Mouse (Mus musculus) c-Kit-positive CD71-negative TER-119-negative erythroid progenitor cells, embryonic 14.5 days (primary cell): Measurements from ENCODE around the gene Lingo3.

Experiments used
- DNase-seq: peaks from one replicate; pipeline ENCODE4 v3.0.0-alpha.2; 2013; ENCODE audit warnings: low read depth

Gene Lingo3

DNA sequence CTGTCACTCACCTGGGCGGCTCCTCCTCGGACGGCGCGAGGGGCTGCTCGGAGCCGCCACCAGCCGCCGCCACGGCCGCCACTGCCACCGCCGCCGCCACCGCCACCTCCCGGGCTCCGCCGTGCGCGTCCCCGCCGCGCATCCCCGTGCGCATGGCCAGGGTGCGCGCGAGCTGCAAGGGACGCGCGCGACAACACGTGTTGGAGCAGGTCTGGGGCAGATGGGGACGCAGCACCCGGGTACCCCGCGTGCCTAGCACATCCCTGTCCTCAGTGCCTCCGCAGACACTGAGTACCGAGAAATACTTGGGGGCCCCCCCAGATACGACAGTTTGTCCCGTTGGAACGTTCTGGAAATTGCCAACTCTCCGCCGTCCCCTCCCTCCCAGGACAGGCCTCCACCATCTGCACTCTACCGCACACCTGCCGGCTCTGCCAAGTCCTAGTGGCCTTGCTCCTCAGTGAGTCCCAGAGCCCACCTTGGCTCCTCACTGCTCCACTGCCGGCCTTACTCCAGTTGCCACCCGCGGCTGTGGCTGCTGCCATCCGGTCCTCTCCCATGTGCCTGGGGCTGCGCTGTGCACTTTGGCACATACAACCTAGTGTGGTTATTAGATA, at the start of gene Lingo3:
Lingo3 (minus strand) TSS at position 109 of the 617 bp plus-strand sequence.
- no peak for DNase-seq

DNA sequence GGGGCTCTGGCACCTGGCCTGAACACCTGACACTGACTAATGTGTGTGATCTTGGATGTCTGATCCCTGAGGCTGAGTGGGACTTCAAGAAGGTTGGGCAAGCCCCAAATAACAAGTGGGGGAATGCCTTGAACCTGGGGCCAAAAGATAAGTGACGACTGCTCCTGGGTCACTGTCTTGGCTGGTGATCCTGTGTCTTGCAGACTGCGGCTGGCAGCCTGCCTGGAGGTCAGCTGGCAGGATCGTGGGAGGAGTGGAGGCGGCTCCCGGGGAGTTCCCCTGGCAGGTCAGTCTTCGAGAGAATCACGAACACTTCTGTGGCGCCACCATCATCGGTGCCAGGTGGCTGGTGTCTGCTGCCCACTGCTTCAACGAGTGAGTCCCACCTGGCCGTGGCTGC, 43.3 kb upstream of the Lingo3 start:
- DNase-seq: no peak

DNA sequence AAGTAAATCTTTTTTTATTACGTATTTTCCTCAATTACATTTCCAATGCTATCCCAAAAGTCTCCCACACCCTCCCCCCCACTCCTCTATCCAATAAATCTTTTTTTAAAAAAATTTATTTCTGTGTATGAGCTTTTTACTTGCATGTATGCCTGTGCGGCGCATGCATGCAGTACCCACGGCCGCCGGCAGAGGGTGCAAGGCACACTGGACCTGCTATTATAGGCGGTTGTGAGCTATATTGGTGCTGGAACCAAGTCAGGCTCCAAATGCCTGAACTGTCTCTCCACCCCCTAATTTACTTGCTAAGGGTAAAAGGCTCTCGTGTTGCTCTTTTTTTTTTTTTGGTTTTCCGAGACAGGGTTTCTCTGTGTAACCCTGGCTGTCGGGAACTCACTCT, 37.5 kb upstream of the Lingo3 start:
- peak; percentile 48 for DNase-seq

DNA sequence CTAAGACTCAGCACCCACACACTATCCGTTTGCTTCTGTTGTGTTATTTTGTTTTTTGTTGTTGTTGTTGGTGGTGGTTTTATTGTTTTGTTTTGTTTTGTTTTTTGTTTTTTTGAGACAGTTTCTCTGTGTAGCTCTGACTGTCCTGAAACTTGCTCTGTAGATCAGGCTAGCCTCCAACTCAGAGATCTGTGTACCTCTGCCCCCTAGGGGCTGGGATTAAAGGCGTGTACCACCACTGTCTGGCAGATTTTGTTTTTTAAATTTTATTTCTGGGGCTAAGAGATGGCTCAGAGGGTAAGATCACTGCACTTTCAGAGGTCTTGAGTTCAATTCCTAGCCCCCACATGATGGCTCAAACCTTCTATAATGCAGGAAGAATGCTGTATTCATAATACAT, 37.1 kb upstream of the Lingo3 start:
- no peak for DNase-seq

DNA sequence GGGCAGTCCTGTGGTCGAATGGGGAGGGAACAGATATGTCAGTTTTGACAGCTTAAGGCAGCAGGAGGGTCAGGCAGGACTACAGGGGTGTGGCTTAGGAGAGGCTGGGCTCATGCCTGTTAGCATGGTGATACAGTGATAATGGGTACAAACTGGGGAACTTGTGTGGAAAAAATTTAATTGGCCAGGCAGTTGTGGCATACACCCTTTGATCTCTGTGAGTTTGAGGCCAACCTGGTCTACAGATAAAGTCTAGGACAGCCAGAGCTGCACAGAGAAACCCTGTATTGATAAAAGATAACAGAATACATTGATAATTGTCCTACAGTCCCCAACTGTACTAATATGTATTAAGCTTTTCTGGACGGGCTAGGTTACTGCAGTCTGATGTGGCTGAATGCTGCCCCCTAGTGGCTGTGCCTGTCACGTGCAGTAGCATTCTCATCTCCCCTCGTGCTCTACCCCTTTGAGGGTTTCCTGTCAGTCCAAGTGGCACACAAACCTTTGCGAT, 36.3 kb upstream of the Lingo3 start:
- DNase-seq: peak; percentile 76

DNA sequence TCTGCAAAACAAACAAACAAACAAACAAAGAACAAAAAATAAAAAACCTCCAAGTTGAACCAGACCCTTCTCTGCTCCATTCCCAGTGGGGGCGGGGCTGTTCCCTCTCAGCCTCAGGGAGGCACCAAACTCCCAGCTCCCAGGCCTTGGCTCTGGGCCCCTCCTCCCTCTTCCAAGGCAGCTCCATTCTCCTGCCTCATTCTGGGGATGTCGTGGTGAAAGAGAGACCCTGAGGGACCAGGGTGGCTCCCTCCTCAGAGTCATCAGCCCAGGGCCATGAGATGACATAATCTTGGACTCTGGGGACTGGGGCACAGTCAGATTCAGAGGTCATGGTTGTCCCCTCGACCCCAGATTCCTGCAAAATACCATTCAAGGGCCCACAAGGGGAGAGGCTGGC, 32.8 kb upstream of the Lingo3 start:
- DNase-seq: no peak

DNA sequence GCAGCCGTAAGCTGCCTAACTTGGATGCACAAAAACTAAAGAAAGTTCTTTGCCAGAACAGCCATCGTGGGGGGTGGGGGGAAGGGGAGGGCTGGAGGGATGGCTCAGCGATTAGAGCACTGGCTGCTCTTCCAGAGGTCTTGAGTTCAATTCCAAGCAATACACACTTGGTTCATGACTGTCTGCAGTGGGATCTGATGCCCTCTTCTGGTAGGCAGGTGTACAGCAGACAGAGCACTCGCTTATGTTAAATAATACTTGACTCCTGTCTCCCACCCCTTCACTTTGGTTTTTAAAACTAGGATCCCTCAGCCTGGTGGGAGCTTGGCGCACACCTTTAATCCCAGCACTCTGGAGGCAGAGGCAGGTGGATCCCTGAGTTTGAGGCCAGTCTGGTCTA, 32.2 kb upstream of the Lingo3 start:
- no peak for DNase-seq

DNA sequence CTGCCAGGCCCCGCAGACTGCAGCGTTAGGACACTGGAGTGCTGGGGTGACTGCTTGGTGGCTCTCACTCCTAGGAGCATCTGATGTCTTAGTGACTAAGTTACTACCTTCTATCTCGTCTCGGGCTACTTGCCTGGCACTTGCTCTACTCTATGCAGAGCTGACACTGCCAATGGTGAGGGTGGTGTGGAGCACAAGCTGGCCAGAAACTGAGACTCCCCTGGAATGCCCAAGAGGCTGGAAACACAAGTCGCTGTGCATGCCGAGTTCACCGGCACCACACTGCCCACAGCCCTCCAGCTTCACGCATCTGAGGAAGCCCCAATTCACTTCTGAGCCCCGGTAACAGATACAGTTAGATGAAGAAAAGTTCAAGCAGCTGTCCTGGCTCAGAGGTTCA, 30.2 kb upstream of the Lingo3 start:
- no peak for DNase-seq

DNA sequence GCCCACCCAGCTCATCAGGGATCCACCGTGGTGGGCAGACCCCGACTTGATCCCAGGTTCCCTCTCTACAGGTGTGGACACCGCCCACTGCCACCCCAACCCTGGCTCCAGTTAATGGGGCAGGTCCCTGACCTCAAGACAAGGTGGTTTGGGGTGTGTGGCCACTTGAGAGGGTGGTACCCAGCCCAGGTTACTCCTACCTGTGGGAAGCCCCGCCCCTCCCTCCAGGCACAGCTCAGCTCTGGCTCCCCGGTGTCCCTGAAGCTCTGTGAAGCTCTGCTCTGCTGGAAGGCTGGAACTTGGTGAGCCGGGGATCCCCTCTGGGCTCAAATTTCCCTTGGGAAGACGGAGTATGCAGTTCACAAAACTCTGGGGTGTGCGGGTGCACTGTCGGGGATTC, 27.7 kb upstream of the Lingo3 start, which contains the start of gene Tmprss9:
Tmprss9 (plus strand) TSS at position 268 of the 400 bp plus-strand sequence.
- DNase-seq: no peak

DNA sequence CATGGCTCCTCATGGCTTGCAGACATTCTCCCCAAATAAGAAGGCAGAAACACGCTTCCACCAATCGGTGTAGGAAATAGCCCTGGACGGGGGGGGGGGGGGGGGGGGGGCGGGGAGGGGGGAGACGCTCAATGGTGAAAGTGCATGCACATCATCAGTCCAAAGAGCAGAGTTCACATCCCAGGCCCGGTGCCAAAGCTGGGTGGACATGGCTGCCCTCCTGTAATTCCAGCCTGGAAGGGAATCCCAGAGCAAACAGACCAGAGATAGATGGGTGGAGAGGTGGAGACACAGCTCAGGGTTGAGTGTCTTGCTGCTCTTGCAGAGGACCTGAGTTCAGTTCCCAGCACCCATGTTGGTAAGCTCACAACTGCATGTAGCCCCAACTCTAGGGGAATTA, 27.2 kb upstream of the Lingo3 start:
- DNase-seq: no peak

DNA sequence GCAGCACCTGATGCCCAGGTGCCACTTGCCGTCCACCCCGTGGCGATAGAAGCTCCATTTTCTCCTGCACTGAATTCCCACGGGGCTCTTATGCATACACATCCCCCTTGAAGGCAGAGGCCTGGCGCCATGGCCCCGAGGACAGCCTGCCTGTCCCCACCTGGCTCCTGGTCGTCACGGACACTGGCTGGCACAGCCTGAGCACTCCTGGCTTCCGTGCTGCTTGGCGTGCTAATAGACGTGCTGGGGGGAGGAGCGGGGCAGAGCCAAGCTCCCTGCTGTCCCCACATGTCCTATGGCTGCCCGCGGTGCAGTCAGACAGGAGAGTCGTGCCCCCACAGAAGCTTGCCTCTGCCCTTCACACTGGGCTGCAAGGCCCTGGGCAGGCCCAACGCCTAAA, 20.6 kb upstream of the Lingo3 start:
- DNase-seq: no peak

DNA sequence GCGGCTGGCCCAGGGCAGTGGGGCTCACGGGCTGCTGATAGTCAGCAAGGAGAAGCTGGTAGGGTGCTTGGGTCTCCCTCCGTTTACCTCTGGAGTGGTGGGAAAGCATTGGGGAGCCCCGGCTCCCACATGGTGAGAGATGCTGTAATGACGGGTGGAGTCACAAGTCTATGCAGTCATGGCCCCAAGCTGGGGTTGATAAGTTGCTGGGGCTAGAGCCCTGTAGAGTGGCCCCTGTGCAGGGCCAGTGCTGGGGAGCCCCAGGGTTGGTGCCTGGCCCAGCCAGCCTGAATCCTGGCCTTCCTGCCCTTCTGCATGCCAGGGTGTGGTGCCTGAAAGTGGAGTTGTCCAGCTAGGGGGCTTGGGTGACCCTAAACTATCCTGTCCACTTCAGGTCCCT, 18.5 kb upstream of the Lingo3 start:
- no peak for DNase-seq

DNA sequence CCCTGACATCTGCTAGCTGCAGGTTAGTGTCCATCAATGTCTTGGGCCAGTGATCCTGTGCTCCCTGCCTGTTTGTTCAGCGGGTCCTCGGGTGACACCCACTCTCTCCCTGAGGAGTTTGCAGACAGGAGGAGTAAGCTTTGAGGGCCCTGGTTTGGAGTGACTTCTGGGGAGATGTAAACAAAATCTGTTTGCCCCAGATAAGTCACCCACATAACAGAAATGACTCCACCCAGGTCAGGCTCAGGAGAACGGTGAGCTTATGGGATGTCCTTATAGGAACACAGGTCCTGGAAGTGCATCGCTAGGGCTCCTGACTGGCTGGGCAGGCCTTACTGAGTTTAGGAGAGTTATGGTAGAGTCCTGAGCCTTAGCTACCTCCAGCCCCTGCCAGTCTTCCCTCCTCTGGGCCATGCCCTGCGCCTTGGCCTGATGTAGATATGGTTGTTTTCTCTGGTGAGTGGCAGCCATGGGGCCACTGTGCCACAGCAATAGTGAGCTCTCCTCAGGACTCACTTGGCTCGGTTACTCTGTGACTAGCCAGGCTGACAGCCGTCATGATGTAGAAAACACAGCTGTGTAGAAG, 14.6 kb upstream of the Lingo3 start:
- no peak for DNase-seq

DNA sequence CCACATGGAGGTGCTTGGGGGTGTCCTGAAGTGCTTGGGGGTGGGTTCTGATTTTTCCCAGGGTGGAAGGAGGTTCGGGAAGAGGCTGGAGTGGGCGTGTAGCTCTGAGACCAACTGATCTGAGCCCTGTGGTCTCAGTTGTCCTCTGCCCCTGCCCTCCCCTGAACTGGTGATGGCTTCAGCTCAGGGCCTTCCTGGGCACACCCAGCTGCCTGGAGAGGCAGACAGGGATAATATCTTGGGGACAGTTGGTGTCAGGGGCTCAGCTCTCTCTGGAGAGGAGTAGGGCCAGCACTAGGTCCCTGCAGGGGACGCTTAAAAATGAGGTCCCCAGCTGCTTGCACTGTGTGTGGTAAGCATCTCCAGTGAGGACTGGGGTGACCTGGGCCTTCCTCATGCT, 14.0 kb upstream of the Lingo3 start:
- DNase-seq: no peak

DNA sequence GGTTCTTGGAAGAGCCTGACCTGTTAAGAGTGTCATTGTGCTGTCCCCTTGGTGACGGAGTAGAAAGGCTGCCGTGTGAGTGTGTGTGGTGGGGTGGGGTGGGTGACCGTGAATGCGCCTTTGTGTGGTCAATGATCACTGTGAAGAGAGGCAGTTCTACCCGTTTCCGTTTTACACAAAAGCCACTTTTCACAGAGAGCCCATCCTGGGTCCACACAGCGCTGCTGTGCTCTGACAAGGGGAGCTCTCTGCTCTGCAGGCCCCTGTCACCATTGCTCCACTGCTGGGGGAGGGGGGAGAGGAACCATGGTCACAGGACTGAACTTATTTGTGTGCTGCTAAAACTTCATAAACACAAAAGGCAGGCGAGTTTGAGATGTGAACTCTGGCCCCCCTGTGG, 13.5 kb upstream of the Lingo3 start:
- no peak for DNase-seq

DNA sequence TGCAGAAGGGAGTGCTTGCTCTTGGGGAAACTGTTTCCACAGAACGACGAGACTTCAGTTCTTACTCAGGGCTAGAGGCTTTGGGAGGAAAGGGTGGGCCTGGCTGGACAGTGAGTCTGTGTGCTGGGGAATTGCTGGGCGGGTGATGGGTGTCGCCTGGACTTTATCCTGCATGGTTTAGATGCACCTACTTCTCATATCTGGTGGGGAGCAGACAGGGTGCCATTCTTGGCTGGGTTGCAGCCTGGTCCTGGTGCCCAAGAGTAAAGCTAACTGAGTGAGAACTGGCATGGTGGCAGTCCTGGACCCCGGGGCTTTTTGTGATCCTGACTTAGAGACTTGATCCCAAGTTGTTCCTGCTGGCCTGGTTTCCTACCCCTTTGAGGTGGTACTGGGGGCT, 13.1 kb upstream of the Lingo3 start:
- DNase-seq: no peak

DNA sequence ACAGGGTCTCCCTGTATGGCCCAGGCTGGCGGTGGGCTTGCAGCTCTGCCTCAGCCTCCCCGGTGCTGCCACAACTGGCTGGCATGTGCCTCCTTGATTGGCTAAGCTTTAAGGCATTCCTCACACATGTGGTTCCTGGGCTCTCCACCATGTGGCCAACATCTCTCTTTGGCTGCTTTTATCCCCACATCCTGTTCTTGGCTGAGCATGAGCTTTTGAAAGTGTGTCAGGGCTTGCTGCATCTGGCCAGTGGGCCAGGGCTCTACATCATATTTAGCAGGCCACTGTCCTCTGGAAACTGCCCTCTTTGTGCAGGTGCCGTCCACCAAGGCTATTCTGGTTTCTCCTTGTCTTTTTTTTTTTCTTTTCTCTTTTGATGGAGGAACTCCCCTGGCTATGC, 12.4 kb upstream of the Lingo3 start:
- no peak for DNase-seq

DNA sequence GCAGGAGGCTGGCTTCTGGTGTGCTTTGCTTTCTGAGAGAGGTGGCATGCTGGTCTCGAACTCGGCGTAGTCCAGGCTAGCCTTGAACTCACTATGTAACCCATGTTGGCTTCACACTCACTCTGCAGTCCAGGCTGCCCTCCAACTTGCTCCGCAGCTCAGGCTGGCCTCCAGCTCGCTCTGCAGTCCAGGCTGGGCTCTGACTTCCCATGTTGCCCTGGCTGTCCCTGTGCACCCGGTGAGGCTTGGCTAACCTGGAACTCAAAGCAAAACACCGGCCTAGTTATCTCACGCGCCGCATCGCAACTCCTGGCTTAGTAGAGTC, 11.9 kb upstream of the Lingo3 start:
- no peak for DNase-seq

DNA sequence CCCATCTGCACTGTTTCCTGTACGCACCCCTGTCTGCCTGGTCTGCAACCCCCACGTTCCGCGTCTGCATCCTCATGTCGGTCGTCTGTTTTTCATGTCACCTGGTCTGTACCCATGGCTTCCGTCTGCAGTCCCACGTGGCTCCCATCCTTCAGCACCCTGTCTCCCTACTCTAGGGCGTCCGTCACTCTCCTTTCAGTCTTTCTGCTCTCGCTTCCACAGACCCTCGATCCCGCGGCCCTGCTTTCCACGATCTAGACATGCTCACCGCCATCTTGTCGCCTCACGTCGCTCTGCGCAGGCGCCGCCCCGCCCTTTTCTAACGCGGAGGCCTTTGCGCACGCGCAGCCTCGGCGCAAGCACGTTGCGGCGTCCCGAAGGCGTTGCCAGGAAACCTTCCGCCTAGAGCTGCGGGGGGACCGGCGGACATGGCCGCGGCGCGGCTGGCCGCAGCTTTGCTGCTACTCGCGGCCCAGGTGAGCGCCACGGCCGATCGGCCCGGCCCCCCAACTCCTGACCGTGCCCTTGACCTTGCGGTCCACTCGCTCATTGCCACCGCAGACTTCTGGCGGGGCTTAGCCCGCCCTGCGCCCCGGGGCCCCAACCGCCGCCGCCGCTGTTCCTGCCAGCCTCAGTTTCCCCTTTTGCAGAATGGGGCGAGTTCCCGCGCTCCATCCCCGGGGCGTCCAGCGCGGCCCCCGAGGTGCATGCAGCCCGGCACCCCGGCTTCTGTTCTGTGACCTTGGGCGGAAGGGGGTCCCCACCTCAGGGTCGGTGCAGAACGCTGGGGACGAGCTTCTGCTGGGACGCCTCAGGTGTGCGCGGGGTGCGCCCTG, 11.3 kb upstream of the Lingo3 start, which contains the start of the genes Lsm7 and Sppl2b:
Lsm7 (minus strand) TSS at position 297 of the 836 bp plus-strand sequence.
Sppl2b (plus strand) TSS at position 363 of the 836 bp plus-strand sequence.
- DNase-seq: peak; percentile 89

DNA sequence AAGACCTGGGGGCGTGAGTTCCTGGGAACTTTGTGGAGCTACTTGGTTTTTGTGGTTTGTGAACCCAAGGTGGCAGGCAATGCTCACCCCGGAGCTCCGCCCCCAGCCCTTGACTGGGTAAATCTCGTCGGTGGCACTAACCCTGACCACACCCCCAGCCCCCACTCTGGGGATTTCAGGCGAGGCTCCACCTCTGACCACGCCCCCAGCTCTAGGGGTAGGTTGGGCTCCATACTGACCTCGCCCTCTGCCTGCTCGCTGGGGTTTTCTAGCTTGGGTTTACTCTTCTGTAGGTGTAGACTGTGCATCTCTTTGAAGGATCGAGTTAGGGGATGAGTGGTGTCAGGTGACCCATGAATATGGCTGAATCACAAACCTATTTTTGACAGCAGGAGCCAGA, 4.7 kb upstream of the Lingo3 start:
- DNase-seq: peak; percentile 86

DNA sequence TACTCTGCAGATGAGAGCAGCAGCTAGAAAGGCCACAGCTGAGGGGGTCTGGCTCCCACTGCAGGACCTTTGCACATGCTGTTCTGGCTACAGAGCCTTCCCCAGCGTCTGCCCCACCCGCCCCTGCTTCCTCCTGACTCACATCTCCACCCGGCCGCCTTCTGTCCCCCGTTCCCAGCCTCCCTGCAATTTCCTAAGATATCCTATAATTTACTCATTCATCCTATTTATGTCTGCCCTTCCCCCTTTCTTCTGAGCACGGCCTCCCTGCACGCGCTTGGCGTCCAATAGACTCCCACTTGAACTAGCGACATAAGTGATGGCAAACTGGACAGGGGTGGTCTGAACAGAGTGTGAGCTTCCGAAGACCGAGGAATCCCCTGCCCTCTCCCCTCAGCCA, 1.9 kb upstream of the Lingo3 start:
- no peak for DNase-seq

DNA sequence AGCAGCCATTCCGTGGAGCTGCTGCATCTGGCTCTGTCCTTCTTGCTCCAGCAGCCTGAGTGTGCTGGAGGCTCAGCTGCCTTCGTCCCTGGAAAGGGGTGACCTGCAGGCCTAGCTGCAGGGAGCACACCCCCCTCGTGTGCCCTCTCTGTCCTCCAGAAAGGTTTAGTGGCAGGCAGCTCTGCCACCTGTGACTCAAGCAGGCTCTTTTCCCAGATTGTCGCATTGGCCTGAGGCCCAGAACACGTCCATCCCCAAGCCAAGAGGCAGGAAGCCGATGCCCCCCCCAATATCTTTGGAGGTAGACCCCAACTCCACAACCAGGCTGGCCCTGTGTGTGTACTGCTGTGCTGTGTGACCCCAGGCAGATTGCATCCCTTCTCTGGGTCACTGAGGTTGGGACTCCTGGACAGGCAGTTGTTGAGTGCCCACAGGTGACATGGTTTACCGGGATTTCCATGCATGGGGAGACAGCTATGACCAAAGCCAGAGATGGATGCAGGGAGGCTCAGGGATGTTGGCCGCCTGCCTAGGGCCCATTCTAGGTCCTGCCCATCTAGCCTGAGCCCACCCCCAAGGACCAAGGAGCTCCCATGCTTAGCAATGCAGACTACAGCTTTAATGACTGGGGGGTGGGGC, 1.3 kb upstream of the Lingo3 start:
- DNase-seq: no peak
